Mouse (Mus musculus) cerebellum, adult 11 months (tissue): ENCODE measurements around the gene Mrpl24.
"Not testable (repeated sequence)": the region's sequence is repeated elsewhere in the genome, so short reads cannot be mapped to it uniquely, and the experiment has no call there.

Experiments used
- DNase-seq: peaks from one replicate; pipeline ENCODE4 v3.0.0; 2022

The Mrpl24 gene

DNA sequence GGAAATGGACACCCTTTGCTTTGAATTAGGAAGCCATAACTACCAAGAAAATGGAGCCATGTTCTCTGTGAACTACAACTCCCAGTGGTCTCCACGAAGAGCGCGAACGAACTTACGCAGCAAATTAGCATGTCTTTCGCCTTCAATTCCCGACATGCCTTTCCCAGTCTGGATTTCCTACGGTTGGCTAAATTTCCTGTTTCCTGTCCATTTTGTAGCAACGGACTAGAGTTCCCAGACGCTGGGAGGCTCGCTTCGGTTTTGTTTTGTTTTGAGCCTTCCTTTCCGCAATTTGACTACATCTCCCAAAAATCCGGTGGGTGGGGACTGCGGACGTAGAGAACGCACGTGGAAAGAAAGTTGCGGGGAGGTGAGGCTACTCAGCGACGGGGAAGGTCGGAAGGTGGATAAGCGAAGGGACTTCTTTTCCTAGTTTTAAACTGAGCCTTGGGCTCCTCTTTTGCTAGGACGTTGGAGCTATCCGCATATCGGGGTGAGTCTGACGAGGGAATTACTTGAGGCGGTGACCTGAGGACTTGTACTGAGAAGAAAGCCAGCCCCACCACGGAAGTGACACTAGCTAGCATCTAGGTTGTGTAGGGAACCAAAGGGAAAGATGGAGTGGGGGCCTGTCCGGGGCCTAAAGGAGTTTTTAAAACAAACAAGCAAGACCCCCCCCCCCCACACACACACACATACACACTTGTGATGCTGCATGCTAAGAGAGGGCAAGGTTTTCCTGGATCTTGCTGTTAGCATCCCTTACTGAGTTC lies at the start of gene Mrpl24:
Gene Mrpl24 (plus strand): TSS at position 171 of the 773 bp plus-strand sequence.
- DNase-seq, result peak; percentile 72

DNA sequence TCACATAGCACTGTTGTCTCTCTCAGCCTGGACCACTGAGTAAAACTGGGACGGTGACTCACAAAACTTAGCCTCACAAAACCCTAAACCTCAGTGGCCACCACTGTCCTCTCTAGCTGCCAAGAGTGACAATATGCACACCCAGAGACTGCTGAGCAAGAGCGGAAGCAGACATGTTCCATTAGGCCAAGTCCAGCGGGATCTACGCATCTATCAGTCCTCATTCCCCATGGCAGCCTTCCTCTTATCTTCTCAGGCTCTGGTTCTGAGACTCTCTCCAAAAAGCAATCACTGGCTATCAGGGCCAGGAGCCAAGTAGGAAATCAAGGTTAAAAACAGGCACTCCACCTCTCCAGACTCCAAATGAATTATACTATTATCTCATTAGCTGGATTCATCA lies 41.6 kb upstream of the Mrpl24 start:
- no peak for DNase-seq

GRCm38 (mm10) chr3:87884291-87884690 lies 35.0 kb upstream of the Mrpl24 start:
- DNase-seq, result no peak

GRCm38 (mm10) chr3:87884708-87885251 lies 34.5 kb upstream of the Mrpl24 start:
- peak; percentile 69 for DNase-seq

- DNase-seq, result peak; percentile 90
Observed at GRCm38 (mm10) chr3:87885281-87886003, 33.9 kb upstream of the Mrpl24 start, which contains the start of gene Prcc. Gene Prcc, minus strand, starts transcription at chr3:87885608.

DNA sequence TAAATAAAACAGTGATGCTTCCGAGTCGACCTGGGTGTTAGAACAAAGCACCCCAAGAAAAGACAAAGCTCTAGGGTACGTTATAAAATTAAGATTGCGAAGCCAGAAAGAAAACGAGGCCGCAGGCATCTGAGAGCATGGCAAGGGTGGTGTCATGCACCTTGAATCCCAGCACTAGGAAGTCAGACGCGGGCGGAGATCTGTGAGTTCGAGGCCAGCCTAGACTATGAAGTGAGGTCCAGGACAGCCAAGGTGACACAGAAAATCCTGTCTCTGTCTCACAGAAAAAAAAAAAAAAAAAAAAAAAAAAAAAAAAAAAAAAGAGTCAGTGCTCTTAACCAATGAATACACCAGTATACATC lies 33.3 kb upstream of the Mrpl24 start:
- peak; percentile 61 for DNase-seq

- no peak for DNase-seq
Observed at GRCm38 (mm10) chr3:87886416-87886815, 32.9 kb upstream of the Mrpl24 start.

DNA sequence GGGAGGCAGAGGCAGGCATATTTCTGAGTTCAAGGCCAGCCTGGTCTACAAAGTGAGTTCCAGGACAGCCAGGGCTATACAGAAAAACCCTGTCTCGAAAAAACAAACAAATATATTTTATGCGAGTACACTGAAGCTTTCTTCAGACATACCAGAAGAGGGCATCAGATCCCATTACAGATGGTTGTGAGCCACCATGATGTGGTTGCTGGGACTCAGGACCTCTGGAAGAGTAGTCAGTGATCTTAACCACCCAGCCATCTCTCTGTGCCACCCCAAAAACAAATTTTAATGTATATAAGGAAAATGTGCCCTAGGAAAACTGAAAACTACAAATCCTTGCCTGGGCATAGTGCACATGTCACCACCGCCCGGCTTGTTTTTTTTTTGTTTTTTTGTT lies 31.9 kb upstream of the Mrpl24 start:
- DNase-seq, result not testable (repeated sequence)

- no peak for DNase-seq
Observed at GRCm38 (mm10) chr3:87891481-87891880, 27.8 kb upstream of the Mrpl24 start.

DNA sequence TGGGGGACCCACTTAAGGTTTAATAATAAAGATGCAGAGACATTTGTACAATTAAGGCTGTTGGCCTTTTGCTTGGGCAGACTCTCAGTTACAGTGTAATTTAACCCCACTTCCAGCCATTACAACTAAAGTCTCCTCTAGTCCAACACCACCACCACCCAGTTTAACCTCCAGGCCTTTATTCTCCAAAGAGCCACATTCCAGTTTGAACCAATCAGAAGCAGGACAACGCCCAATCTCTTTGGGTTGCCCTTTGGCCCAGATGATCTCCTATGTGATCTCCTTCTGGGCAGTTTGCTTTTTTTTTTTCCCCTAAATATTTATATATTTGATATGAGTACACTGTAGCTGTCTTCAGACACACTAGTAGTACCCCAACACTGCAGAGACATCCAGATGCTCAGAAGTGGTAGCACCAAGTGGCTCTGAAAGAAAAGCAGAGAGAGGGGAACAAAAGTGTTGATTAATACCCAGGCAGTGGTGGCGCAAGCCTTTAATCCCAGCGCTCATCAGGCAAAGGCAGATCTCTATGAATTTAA lies 25.9 kb upstream of the Mrpl24 start:
- DNase-seq, result no peak

DNA sequence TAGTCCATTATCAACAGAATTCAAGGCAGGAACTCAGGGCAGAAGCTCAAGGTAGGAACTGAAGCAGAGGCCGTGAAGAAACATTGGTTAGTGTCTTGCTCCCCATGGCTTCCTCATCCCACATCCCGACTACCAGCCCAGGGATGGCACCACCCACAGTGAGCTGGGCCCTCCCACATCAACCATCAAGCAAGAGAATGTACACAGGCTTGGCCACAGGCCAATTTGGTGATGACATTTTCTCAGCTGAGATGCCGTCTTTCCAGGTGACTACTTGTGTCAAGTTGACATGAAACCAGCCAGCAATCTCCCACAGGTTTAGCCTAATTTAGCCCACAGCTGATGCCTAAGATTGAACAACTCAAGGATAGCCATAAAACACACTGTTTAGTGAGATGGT lies 20.0 kb upstream of the Mrpl24 start:
- no peak for DNase-seq

GRCm38 (mm10) chr3:87899776-87900175 lies 19.5 kb upstream of the Mrpl24 start:
- DNase-seq, result no peak

GRCm38 (mm10) chr3:87901036-87901624 lies 18.2 kb upstream of the Mrpl24 start:
- no peak for DNase-seq

- not testable (repeated sequence) for DNase-seq
Observed at GRCm38 (mm10) chr3:87901959-87902358, 17.3 kb upstream of the Mrpl24 start.

- no peak for DNase-seq
Observed at GRCm38 (mm10) chr3:87903821-87904220, 15.5 kb upstream of the Mrpl24 start.

DNA sequence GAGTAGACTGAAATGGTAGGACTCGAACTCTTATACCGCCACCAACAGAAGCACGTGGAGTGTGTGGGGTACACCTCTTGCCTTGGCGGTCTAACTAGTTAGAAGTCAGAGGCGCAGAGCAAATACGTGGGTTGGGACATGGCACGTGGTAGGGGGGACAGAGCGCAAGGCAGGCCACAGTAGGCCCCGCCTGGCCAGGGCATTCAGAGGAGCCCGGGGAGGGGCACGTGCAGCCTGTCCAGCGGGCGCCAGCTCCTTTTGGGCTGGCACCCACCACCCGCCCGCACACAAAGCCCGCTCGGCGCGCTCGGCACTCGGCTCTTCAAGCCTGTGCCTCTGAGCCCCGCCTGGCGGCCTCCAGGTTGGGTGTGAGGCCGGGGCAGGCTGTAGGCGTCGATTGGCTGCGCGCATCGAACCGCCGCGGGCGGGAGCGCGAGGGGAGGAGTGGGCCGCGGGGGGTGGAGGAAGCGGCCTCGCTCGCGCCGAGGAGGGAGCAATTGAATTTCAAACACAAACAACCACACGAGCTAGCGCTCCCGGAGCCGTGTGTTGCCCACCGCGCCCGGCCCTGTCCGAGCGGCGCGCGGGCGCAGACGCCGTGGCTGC lies 13.3 kb upstream of the Mrpl24 start, which contains the start of gene Hdgf:
Gene Hdgf (plus strand): TSS at position 442 of the 606 bp plus-strand sequence.
- peak; percentile 93 for DNase-seq

DNA sequence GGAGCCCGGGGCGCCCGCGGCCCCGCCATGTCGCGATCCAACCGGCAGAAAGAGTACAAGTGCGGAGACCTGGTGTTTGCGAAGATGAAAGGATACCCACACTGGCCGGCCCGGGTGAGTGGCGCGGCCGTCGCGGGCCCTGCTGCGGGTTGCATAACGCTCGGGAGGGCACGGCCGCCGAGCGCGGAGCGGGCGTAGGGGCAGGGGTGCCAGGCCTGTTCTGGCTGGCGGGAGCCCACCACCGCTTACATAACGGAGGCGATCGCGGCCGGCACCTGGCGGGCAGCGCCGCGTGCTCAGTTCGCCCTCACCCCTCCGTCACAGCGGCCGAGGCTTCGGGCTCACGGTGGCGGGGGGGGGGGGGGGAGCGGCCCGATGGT lies 12.7 kb upstream of the Mrpl24 start:
- DNase-seq, result peak; percentile 67

DNA sequence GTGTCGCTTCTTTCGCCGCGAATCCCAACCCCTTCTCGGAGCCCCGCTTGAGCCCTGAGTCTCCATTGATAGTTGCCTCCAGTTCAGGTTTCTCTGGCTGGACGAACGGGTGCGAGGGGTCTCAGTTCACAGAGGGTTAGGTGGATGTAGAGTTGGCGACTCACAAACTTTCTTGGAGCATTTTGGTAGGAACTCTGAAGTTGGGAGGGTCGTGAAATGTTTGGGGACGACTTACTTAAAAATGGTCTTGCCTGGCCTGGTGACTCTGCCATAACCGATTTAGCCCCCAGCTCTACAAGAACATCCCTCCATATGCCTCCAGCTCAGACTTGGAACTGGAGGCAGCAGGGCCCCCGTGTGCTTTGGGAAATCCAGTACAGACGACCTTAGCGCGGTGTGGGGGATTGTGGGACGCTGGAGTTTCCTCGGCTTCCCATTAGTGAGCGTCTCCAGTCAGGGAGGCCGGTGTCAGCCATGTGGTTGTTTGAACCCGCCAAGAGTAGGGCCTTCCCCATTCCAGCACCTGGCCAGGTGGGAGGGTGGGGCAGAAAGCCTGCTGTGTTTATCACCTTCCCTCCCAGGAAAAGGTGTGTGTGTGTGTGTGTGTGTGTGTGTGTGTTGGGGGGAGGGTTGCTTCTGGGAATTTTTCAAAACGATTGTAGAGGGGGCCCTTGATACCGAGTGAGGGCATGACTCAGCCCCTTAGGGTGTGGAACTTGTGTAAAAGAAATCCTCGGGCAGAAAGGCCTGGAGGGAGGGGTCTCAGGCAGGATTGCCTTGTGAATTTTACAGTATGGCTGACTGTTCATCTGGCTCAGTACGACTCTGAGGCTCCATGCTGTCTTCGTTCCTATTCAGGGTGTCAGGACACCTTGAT lies 12.1 kb upstream of the Mrpl24 start:
- DNase-seq, result no peak

DNA sequence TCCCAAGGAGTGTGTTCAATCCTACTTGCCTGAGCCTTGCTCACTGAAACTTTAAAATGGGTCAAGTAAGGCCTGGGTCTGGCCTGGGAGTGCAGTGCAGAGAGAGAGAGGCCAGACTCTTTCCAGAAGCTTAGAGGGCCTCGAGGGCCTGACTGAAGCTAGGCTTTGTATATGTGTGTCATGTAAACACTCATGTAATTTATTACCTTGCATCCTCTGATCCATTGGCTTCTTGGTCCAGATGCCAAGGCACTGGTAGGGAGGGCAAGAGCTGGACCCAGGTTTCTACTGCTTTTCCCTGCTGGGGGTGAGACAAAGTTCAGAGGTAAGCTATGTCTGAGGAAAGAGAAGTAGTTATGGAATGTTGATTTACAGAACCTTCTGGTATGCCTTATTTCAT lies 11.4 kb upstream of the Mrpl24 start:
- DNase-seq, result no peak

GRCm38 (mm10) chr3:87909381-87909780 lies 9.9 kb upstream of the Mrpl24 start:
- DNase-seq, result no peak

DNA sequence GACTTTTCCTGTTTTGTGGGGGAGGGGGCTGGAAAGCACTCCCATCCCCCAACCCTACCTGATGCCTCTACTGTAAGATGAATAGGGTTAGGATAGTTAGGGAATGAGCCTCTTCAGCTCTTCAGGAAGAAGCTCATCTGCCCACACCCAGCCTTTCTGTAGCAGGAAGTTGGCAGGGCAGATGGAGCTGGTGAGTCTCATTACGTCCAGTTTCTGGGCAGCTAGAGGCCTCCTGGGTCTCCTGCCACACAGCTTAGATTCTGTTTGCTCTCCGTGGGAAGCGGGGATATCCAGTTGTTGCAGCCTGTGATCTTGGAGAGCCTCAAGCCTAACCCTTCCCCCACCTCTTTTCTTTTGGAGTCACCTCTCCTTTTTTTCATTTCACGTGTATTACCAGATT lies 9.4 kb upstream of the Mrpl24 start:
- DNase-seq, result no peak
